Mouse (Mus musculus) limb, embryonic 14.5 days (tissue): Measurements from ENCODE around the gene Gdpd3. TPM values are rescaled to one million over a fixed set of nuclear protein-coding genes. Genes with fewer than 3 reads are reported as not detected.

ENCODE experiments used
- ATAC-seq: fragments of 200-750 bp; cut with Nextera tagmentation; 2 replicates; pipeline ENCODE4 v1.8.0; 2017; ENCODE audit warnings: low read depth, moderate number of reproducible peaks, moderate TSS enrichment; ENCODE audit not compliant: low FRiP score
- DNase-seq: peaks from one replicate; pipeline ENCODE4 v3.0.0-alpha.2; 2015; ENCODE audit warnings: low spot score
- H3K27ac ChIP-seq: fragments of 300-500 bp; sonication (generic); replicated peaks from 2 replicates; pipeline ENCODE4 v1.5.1; 2014; ENCODE audit warnings: low read depth, mild to moderate bottlenecking, low read length, moderate library complexity, mixed read lengths
- H3K27me3 ChIP-seq: fragments of 300-500 bp; sonication (generic); 2 replicates; pipeline ENCODE4 v1.6.1; 2014; ENCODE audit warnings: low read length, mixed read lengths; ENCODE audit not compliant: control insufficient read depth, insufficient read depth
- H3K36me3 ChIP-seq: fragments of 300-500 bp; sonication (generic); 2 replicates; pipeline ENCODE4 v1.6.1; 2014; ENCODE audit warnings: mild to moderate bottlenecking, low read length, moderate library complexity, mixed read lengths; ENCODE audit not compliant: control insufficient read depth, insufficient read depth
- H3K4me1 ChIP-seq: fragments of 300-500 bp; sonication (generic); 2 replicates; pipeline ENCODE4 v1.6.1; 2014; ENCODE audit warnings: antibody characterized with exemption, low read length, mixed read lengths; ENCODE audit not compliant: control insufficient read depth, insufficient read depth
- H3K4me2 ChIP-seq: fragments of 300-500 bp; sonication (generic); replicated peaks from 2 replicates; pipeline ENCODE4 v1.6.1; 2014; ENCODE audit warnings: low read depth, mild to moderate bottlenecking, low read length, moderate library complexity; ENCODE audit not compliant: severe bottlenecking
- H3K4me3 ChIP-seq: fragments of 300-500 bp; sonication (generic); replicated peaks from 2 replicates; pipeline ENCODE4 v1.5.1; 2014; ENCODE audit warnings: low read length
- H3K9ac ChIP-seq: fragments of 300-500 bp; sonication (generic); 2 replicates; pipeline ENCODE4 v1.6.1; 2014; ENCODE audit warnings: mild to moderate bottlenecking, low read depth, low read length, moderate library complexity; ENCODE audit not compliant: severe bottlenecking
- H3K9me3 ChIP-seq: fragments of 300-500 bp; sonication (generic); 2 replicates; pipeline ENCODE4 v1.6.1; 2016; ENCODE audit warnings: low read length; ENCODE audit not compliant: control insufficient read depth
- POLR2A ChIP-seq: fragments of 200-500 bp; IDR thresholded peaks from 2 replicates; pipeline ENCODE4 v1.8.0; 2012; ENCODE audit warnings: inconsistent platforms, mild to moderate bottlenecking, moderate library complexity, borderline replicate concordance; ENCODE audit not compliant: insufficient read depth, insufficient read length; ENCODE audit errors: extremely low read depth
- WGBS: fragments of 180-500 bp; shearing (Covaris S2); extraction: QIAGEN DNeasy Blood & Tissue Kit; methylation state at CpG from one replicate; pipeline ENCODE4 v1.1.7; 2014; 5-methylcytosine and 5-hydroxymethylcytosine counted together
- polyA plus RNA-seq, 2 experiments: library from polyadenylated mRNA; depleted of rRNA in 1 of 2; stranded (reverse) in 1 of 2; unstranded in 1 of 2; fragments of >200 nt; fragmentation: Nextera tagmentation in 1 of 2; extraction: Ambion mirVana in 1 of 2; gene quantifications; 2 replicates each; pipeline versions ENCODE4 v1.2.1 to v1.2.3; 2012 to 2014

The Gdpd3 gene
- polyA plus RNA-seq, 2 experiments, result 3.2 to 13.6 TPM

DNA sequence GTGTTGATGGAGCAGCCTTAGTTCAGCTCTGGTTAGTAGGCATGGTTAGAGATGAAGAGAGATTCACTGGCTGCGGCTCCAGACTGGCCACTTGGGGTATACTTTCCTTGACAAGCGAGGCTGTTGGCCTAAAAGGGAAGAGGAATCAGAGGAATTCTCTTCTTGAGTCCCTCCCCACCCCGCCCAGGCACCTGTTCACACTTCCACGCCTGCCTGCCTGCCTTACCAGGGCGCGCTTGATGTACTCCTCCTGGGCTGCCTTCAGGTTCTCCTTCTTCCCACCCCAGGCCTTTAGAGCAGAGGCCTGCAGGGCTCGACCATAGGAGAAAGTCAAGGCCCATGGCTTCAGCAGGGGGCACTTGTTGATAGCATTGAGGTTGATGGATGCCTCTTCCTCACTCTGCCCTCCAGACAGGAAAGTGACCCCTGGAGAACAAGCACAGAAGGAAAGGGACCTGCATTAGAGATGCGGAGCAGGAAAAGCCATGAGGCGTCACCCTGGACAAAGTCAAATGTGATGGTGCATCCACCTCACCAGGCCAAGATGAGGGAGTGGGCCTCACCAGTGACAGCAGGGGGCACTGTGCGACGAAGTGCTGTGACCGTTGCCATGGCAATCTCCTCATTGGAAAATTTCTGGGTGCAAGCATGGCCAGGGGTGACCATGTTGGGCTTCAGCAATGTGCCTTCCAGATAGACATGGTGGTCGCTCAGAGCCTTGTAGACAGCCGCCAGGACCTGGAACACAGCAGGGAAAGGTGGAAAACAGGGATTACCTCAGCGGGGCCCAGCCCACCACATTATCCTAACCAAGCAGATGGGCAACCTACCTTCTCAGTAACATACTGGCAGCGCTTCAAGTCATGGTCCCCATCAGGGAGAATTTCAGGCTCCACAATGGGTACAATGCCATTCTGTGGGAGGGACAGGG is 29.5 kb downstream of the Gdpd3 start:
- H3K27me3 ChIP-seq, result no peaks in the 10 kb centered on the region
- no peak for DNase-seq
- H3K36me3 ChIP-seq, result peaks cover 40% of the 10 kb centered on the region
- H3K9ac ChIP-seq, result no peak overlapping the region
- no peak overlapping the region for H3K27ac ChIP-seq
- 85% methylated on average over 14 of the region's 16 CpGs for WGBS
- H3K4me1 ChIP-seq, result peaks cover 31% of the 10 kb centered on the region
- ATAC-seq, result no peak
- TF ChIP-seq POLR2A, result no peak
- no peaks in the 10 kb centered on the region for H3K9me3 ChIP-seq
- no peak overlapping the region for H3K4me3 ChIP-seq
- no peak overlapping the region for H3K4me2 ChIP-seq

DNA sequence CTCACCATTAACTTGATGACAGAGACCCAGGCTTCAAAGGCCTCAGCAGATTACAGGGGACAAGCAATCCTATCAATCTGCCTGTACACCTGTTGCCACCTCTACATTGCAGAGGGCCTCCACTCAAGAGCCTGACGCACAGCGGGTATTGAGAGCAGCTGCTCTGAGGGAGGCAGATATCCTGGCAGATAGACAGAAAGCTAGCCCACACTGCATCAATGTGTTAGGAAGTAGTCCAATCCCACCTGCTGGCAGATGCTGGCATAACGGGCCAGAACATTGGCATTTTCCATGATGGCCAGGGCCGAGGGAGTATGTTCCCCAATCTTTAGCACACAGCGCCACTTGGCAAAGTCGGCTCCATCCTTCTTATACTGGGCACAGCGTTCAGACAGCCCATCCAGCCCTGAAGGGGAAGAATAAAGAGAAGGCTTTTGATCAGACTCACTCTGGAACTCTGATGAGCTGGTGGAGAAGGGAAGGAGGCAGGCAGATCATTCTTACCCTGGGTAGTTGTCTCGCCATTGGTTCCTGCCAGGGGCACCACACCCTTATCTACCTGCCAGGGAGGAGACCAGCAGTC is 30.3 kb downstream of the Gdpd3 start:
- WGBS, result 64% methylated on average over 8 of the region's 8 CpGs
- Histone ChIP-seq H3K4me2 (no peak overlapping the region), H3K9me3 (no peaks in the 10 kb centered on the region), H3K27ac (no peak overlapping the region), H3K36me3 (peaks cover 43% of the 10 kb centered on the region), H3K4me3 (peak overlapping the region; percentile 90; the same call in 1 of the 2 replicates), H3K27me3 (no peaks in the 10 kb centered on the region), H3K9ac (no peak overlapping the region; the same call in 1 of the 2 replicates), H3K4me1 (peaks cover 29% of the 10 kb centered on the region)
- DNase-seq (no peak), ATAC-seq (no peak)
- TF ChIP-seq POLR2A, result no peak

DNA sequence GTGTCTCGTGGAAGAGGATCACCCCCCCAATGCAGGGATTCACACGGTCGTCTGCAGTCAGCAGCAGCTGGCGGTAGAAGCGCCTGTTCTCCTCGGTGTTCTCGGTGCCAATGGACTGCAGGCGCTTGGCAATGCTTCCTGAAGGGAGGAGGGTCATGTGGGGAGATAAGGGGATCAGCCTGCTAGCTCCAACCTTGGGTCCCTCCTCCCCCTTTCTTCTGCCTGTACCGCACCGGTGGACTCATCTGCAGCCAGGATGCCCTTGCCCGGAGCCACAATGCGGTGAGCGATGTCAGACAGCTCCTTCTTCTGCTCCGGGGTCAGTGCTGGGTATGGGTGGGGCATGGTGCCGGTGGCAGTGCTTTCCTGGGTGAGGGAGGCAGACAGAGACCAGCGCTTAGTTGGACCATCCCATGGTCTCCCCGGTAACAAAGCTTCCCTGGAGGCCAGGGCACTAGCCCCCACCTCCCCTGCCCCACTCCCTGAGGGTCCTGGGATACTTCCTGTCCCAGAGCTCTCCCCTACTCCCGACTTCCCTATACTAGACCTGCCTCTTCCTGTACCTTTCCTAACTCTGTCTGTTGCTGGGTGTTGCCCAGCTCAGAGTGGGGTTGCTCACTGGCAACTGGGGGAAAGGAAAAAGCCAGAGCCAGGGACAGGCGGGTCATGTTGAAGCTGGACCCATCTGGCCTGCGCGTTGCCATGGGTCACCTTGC is 31.4 kb downstream of the Gdpd3 start, which contains the start of gene Fam57b:
Gene Fam57b, plus strand, starts transcription at position 258 of the 716 bp plus-strand sequence.
- peaks cover 29% of the 10 kb centered on the region for H3K4me1 ChIP-seq
- peak within 1 kb of the TSS; percentile 90 for H3K4me3 ChIP-seq
- H3K36me3 ChIP-seq, result peaks cover 46% of the 10 kb centered on the region
- H3K27me3 ChIP-seq, result no peaks in the 10 kb centered on the region
- H3K27ac ChIP-seq, result peak within 1 kb of the TSS; percentile 87
- H3K9me3 ChIP-seq, result no peaks in the 10 kb centered on the region
- 34% methylated on average over 21 of the region's 21 CpGs for WGBS
- no peak for TF ChIP-seq POLR2A
- H3K9ac ChIP-seq, result peak within 1 kb of the TSS; percentile 74
- peak within 1 kb of the TSS; percentile 85 for H3K4me2 ChIP-seq
- no peak for DNase-seq
- no peak for ATAC-seq

DNA sequence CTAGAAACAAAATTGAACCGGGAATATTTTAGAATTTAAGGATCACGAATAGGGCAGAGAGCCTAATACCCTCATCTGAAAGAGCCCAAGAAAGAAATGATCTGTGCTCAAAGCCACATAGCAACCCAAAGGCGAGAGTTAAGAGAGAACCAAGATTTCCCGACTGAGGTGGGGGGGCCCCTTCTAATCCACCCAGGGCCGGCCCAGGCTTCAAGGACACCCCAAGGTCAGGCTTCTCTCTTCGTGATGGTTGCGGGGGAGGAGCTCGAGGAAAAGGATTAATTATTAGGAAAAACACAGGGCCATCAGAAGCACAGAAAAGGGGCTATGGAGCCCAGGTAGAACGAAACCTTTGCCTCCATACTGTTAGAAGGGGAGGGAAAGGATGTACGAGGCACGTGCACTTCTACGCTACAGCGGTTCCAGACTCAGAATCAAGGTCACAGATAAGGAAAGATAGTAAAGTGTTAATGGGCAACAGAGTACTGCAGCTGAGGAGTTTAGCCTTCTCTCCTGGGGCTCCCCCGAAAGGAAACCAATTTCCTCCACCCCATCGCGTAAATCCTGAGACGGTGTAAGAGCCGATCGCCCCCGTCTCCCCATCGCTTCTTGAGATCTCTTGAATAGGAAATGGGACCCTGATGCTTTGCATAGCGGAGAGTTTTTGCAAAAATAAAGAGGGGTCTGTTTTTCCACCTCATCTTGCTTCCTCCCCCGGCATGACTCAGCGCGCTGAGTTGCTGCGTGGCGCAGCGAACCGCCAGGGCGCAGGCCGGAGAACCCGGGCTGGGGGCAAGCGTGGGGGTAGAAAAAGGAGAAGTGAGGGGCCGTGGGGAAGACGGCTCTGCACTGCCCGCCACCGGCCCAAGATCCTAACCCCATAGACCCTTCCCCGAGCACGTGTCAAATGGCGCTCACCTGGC is 32.3 kb downstream of the Gdpd3 start:
- Histone ChIP-seq H3K36me3 (peaks cover 50% of the 10 kb centered on the region), H3K9ac (peak overlapping the region; percentile 74), H3K4me2 (peak overlapping the region; percentile 85), H3K9me3 (no peaks in the 10 kb centered on the region), H3K4me1 (peaks cover 23% of the 10 kb centered on the region), H3K27me3 (no peaks in the 10 kb centered on the region), H3K4me3 (peak overlapping the region; percentile 90), H3K27ac (peak overlapping the region; percentile 87)
- ATAC-seq (no peak; the same call in 1 of the 2 replicates), DNase-seq (no peak)
- under 1% methylated on average over 40 of the region's 40 CpGs for WGBS
- TF ChIP-seq POLR2A, result no peak
